Mouse (Mus musculus): ENCODE results near the gene Lin28b.

DNA sequence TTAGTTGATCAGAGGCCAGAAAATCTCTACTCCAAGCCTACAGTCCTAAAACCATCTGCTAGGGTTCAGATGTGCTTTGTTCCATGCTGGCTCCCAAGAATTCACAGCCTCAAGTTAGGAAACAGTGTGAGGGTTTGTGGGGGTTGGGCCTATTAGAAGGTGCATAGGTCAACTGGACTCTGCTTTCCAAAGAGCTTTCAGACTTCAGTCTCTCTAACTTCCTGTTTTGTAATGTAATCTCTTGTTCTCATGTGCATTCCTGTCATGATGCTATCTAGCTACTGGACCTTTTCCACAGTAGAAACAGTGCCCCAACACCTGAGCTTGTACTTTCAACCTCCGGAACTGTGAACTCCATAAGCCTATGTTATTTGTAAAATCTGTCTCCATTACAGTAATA lies 63.8 kb downstream of the Lin28b start:
- TF ChIP-seq CTCF (IDR thresholded peaks at IDR 0.05; ENCODE audit: borderline replicate concordance, extremely low read depth, insufficient read depth, insufficient read length) (no peak), POLR2A (IDR thresholded peaks at IDR 0.05; ENCODE audit: borderline replicate concordance, extremely low read depth, insufficient read depth, insufficient read length, poor library complexity, severe bottlenecking) (no peak)
